Mouse (Mus musculus) central nervous system, embryonic 14 days (tissue): ENCODE measurements around the gene Txn1. TPM values are rescaled to one million over a fixed set of nuclear protein-coding genes. Genes with fewer than 3 reads are reported as not detected.

Source experiments
- polyA plus RNA-seq: library from polyadenylated mRNA; depleted of rRNA; stranded (reverse); fragments of >200 nt; gene quantifications from 2 replicates; pipeline ENCODE4 v1.2.3, GENCODE M21; 2012; rRNA removed

The Txn1 gene
- 232 and 249 TPM in 2 replicates for polyA plus RNA-seq

GRCm38 (mm10) chr4:57956029-57956960 lies at the start of gene Txn1:
Gene Txn1 (minus strand): TSS chr4:57956411.

GRCm38 (mm10) chr4:57916201-57916661 lies 40.0 kb downstream of the Txn1 start, which contains the start of gene D630039A03Rik:
Gene D630039A03Rik (minus strand): TSS chr4:57916297.

Other genes starting within 250 kb of the Txn1 start
- 8.5 and 12.1 TPM in 2 replicates for gene Akap2, start 238.8 kb downstream of the Txn1 start, polyA plus RNA-seq
- gene D630039A03Rik, start 40.1 kb downstream of the Txn1 start, polyA plus RNA-seq: 0.10 and 0.14 TPM in 2 replicates
- gene Txndc8, start 52.7 kb upstream of the Txn1 start, polyA plus RNA-seq: not detected in 2 replicates